Mouse (Mus musculus) embryo, embryonic 10.5 days (tissue): Measurements from ENCODE around the gene Slc9a3r1.

Source experiments
- DNase-seq: peaks from one replicate; pipeline ENCODE4 v3.0.0-alpha.2; 2015; ENCODE audit warnings: low spot score

Slc9a3r1 gene

GRCm38 (mm10) chr11:115162205-115162601, 938 bp upstream of the Slc9a3r1 start:
- no peak for DNase-seq

DNA sequence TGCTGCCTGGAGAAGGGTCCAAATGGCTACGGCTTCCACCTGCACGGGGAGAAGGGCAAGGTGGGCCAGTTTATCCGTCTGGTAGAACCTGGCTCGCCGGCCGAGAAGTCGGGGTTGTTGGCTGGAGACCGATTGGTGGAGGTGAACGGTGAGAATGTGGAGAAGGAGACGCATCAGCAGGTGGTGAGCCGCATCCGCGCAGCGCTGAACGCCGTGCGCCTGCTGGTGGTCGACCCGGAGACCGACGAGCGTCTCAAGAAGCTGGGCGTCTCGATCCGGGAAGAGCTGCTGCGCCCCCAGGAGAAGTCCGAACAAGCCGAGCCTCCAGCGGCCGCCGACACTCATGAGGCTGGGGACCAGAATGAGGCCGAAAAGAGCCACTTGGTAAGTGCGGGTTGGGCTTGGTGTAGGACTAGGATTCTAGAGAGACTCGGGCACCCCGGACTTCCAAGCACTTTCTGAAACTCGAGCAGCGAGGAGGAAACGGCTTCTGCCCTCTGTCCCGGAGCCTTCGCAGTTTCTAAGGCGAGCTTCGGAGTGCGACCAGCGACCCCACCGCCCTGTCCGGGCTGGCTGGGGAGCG, 518 bp downstream of the Slc9a3r1 start:
- DNase-seq: peak; percentile 71

DNA sequence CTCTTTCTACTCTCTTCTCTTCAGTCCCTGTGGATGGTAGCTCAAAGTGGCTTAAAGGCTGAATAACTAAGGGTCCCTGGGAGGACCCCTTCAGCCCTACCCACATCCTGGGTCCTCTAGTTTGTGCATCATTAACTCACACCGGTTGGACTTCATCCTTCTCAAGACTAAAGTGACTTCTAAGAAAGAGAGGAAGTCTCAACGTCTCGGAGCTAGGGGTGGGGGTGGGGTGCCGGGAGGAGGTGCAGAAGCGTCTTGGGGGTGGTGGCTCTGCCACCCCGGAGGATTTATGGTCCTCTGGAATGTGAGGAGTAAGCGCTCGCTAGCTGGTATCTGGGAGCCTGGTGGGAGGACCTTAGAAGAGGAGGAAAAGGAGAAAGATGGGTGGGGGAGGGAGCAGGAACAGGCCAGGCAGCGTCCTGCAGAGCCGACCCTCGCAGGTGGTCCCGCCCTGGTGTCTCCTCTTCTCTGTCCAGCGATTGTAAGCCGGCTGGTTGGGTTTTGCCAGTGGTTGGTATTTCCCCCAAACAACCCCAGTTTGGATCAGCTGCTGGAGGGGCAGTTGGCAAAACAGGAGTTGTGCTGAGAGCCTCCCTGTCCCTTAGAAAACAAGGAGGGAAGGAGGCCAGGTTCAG, 1.3 kb downstream of the Slc9a3r1 start:
- peak; percentile 60 for DNase-seq

- no peak for DNase-seq
Observed at GRCm38 (mm10) chr11:115164976-115165374, 1.8 kb downstream of the Slc9a3r1 start.

- DNase-seq: no peak
Observed at GRCm38 (mm10) chr11:115166776-115167175, 3.6 kb downstream of the Slc9a3r1 start.

DNA sequence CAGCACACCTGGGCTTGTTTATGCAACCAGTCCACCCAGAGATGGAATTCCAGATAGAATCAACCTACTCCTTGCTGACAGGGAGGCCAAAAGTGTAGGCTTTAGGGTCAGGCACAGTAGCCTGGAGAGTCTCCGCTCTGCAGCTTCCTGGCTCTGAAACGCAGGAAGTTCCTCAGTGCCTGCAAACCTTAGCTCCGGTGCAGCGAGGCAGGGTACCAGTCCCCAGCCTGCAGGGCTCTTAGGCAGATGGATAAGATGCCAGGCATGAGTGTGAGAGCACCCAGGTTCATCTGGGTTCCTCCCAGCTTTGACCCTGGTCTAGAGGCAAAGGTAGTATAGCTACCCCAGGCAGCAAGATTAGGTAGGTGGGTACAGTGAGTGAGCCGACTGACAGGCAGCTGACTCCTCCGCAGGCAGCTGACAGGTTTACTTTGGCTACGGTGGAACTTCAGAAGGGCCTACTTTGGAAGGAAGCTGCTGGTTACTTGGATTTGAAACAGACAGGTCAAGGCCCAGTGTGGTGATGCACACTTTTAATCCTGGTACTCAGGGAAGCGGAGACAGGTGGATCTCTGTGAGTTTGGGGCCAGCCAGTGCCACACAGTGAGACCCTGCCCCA, 4.6 kb downstream of the Slc9a3r1 start:
- no peak for DNase-seq

DNA sequence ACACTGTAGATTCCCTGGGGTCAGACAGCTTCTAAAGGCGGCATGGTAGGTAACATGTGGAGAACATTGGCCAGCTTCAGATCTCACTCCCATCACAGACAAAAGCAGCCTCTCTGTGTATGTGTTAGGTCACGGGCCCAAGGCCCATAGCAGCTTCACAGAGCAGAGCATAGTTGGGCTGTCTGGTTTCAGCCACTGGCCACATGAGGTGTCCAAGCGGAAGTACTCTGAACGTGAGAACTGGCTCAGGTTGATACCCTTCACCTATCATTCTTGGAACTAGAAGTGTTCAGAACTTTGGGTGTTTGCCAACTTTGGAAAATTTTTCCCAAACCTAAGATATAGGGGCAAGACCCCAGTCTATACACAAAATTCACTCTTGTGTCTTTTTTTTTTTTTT, 6.3 kb downstream of the Slc9a3r1 start:
- DNase-seq: no peak

DNA sequence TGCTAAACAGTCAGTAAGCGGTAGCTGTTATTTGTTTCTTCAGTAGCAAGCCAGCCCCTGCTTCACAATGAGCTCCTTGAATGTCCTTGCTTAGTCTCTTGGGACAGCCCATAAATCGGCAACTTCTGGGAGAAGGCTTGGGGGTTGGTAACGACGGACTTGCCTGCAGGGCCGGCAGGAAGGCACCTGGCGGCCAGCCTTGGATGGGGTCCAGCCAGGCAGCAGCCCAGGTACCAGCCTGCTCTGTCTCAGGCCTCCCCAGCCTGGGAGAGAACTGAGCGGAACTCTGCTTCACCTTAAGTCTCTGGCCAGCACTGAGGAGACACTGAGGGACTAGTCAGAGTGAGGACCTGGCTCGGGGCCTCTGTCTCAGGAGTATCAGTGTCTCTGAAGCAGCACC, 8.0 kb downstream of the Slc9a3r1 start:
- DNase-seq: no peak

DNA sequence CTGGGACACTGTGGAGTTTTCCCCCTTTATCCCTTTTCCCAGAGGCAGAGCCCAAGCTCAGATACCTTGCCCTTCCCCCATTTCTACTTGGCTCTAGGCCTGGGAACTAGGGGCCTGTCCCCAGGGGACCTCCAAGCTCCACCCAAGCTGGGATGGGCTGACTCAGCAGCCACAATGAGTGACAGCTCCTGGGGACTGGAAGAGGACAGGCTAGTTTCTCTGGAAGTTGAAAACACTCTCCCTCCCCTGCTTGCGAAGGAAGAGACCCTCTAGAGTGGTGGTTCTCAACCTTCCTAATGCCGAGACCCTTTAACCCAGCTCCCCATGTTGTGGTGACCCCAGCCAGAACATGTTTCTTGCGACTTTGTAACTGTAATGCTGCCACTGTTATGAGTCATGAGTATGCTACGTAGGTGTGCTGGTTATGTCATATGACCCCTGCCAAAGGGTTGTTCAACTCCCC, 9.7 kb downstream of the Slc9a3r1 start:
- peak; percentile 60 for DNase-seq

DNA sequence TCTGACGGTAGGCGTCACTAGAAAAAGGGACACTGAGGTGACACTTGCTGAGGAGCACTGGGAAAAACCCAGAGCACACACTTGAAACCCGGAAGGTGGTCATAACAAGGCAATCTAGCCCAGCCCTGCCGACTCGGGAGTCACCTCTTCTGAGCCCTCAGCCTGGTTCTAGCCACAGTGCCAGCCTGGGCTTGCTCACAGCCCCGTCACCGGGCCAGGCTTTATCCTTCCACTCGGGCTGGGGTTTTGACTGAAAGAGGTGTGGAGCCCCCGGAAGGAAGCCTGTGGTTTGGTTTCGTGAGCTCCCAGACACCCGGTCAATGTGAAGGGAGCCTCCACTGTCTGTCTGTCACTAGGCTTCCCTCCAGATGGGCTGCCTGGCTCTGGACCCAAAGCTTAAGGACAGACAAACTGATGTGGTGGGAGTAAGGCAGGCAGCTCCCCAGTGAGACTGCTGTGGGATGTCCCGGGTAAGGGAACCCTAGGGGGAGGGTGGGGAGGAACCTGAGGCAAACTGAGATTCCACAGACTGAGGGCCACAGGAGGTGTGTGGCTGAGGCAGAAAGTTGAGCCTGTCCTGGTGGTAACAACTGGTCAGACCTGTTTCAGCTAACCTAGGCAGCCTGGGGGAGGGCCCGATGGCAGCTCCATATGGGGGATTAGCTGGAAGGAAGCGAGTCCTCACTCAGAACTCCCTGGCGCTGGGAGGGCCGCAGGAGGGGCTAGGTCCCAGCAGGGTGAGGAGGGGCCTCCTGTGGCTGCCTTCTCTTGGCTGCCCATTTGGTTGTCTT, 10.6 kb downstream of the Slc9a3r1 start:
- no peak for DNase-seq

DNA sequence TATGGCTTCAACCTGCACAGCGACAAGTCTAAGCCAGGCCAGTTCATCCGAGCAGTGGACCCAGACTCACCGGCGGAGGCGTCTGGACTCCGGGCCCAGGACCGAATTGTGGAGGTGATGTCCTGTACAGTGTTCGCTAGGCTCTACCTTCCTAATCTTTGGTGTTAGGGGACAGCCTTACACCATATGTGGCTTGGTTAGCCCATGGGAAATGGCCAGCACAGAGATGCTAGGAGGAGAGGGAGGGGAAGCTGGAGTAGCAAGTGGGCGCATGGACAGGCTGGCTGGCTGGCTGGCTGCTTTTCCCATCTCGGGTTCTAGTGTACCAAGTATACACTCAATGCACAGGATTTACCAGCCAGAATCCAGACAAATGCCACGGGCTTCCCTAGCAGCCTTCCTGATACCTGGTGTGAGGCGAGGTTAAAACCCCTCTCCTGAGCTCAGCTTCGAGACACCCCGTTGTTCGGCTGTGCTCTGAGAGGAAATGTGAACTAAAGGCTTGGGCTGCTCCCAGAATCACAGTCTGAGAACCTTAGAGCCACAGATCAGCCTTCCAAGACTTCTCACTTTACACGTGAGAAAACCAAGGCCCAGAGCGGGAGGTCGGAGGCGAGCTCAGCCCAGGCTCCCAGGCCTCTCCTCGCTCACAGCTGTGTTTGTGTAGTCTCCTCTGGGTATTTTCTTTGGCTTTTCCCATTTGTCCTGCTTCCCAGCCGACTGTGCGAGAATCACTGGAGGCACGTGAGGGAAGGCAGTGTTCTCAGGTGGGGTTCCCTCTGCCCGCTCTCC, 13.5 kb downstream of the Slc9a3r1 start:
- DNase-seq: no peak

GRCm38 (mm10) chr11:115177559-115178195, 14.5 kb downstream of the Slc9a3r1 start:
- DNase-seq: no peak

DNA sequence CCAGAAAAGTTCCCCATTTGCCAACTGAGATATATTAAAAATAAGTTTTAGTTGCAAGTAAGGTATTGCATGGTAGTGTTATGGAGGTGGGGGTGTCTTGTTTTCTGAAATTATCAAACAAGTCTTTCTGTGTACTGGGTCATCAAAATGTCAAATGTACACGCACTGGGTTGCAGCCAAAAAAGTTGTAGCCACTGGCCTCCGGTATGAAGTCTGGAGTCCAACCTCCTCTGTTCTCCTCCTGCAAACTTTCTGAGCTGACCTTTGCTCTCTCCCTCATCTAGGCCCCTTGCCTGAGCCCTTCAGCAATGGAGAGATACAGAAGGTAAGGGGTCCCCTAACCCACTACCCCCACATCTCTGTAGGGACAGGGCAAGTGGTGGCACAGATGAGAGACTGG, 15.6 kb downstream of the Slc9a3r1 start:
- no peak for DNase-seq

DNA sequence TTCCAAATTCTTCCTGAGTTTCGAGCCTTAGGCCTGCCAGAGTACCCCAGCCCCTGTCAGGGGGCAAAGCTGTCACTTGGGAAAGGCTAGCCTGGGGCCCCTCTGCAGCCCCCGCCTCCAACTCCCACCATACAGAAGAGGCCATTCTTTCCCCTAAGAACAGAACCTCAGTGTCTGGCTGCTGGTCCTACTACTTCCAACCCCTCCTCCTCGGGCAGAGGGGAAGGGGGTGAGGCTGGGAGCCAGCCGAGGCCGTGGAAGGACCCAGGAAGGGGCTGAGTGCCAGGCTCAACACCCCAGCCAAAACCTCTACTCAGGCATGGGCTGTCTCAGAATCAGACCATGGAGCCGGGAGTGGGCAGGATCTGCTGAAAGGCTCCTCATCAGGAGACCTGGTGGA, 16.1 kb downstream of the Slc9a3r1 start:
- DNase-seq: no peak

GRCm38 (mm10) chr11:115179881-115180280, 16.7 kb downstream of the Slc9a3r1 start:
- DNase-seq: no peak

GRCm38 (mm10) chr11:115181913-115182638, 18.9 kb downstream of the Slc9a3r1 start:
- peak; percentile 88 for DNase-seq

DNA sequence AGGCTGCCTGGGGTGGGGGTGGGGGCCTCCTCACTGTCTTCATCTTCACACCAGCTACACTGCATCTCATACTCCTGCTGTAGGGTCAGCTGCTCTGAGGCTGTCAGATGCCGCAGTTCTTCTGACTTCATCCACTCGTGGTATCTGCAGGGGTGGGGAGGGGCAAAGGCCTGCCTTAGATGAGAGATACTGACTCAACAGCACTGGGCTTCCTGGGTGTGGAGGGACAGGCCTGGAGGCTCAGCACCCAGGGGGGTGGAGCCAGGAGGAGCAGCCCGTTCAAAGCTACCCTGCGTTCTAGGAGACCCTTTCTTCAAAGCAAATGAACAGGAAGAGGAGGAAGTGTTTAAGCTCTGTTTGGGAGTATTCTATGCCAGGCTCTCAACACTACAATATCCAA, 21.8 kb downstream of the Slc9a3r1 start:
- no peak for DNase-seq

- DNase-seq: peak; percentile 99
Observed at GRCm38 (mm10) chr11:115187224-115187639, 24.1 kb downstream of the Slc9a3r1 start, which contains the start of gene Tmem104. Gene Tmem104 (plus strand): TSS chr11:115187487.

- DNase-seq: no peak
Observed at GRCm38 (mm10) chr11:115187693-115188092, 24.6 kb downstream of the Slc9a3r1 start, which contains the start of gene Nat9. Gene Nat9 (minus strand): TSS chr11:115187859.

GRCm38 (mm10) chr11:115188539-115189231, 25.5 kb downstream of the Slc9a3r1 start:
- no peak for DNase-seq
